Mouse (Mus musculus) G1E (cell line): Measurements from ENCODE around the gene Wnt7b. TPM values are rescaled to one million over a fixed set of nuclear protein-coding genes. Genes with fewer than 3 reads are reported as not detected.

Experiments used
- ATAC-seq: 2 replicates; pipeline ENCODE4 v1.8.0; 2016; ENCODE audit warnings: mild to moderate bottlenecking; ENCODE audit not compliant: insufficient number of reproducible peaks, poor library complexity, low FRiP score, severe bottlenecking; ENCODE audit errors: extremely low read depth
- DNase-seq: peaks from one replicate; pipeline ENCODE4 v3.0.0; 2012; ENCODE audit warnings: low spot score
- H3K27me3 ChIP-seq: 2 replicates; pipeline ENCODE4 v1.6.1; 2012; ENCODE audit warnings: mild to moderate bottlenecking, low read length, inconsistent platforms; ENCODE audit not compliant: insufficient read depth
- H3K36me3 ChIP-seq: replicated peaks from 2 replicates; pipeline ENCODE3; 2012; ENCODE audit warnings: mild to moderate bottlenecking, inconsistent platforms
- H3K4me1 ChIP-seq: 2 replicates; pipeline ENCODE4 v1.6.1; 2012; ENCODE audit warnings: low read depth, low read length, inconsistent platforms, mixed read lengths; ENCODE audit not compliant: insufficient read depth
- H3K4me3 ChIP-seq: 2 replicates; pipeline ENCODE4 v1.5.1; 2012; ENCODE audit warnings: low read depth, mild to moderate bottlenecking, inconsistent platforms, low read length, moderate library complexity, mixed read lengths
- H3K9me3 ChIP-seq: replicated peaks from 2 replicates; pipeline ENCODE4 v1.6.1; 2012; ENCODE audit warnings: inconsistent platforms
- CTCF ChIP-seq: IDR thresholded peaks from 2 replicates; pipeline ENCODE4 v1.5.1; 2012; ENCODE audit warnings: low read depth, low read length, inconsistent platforms, mixed read lengths
- GATA1 ChIP-seq: IDR thresholded peaks from 2 replicates; pipeline ENCODE4 v1.6.1; 2012; ENCODE audit warnings: borderline replicate concordance, low read length, inconsistent platforms, mixed read lengths
- GATA2 ChIP-seq: IDR thresholded peaks from 2 replicates; pipeline ENCODE4 v1.6.1; 2012; ENCODE audit warnings: low read depth, low read length, inconsistent platforms, borderline replicate concordance
- POLR2AphosphoS5 ChIP-seq: IDR thresholded peaks from 2 replicates; pipeline ENCODE4 v1.6.1; 2012; ENCODE audit warnings: low read depth, low read length, inconsistent platforms; ENCODE audit not compliant: insufficient replicate concordance
- TAL1 ChIP-seq: conservative IDR thresholded peaks from 2 replicates; pipeline ENCODE4 v1.6.1; 2012; ENCODE audit warnings: low read depth, low read length, inconsistent platforms, mixed read lengths
- polyA plus RNA-seq: library from polyadenylated mRNA; stranded (reverse); fragments of >175 nt; gene quantifications from 2 replicates; pipeline ENCODE4 v1.2.3, GENCODE M21; 2012
- total RNA-seq, 2 experiments: library from RNA; stranded (forward) in 1 of 2; stranded (reverse) in 1 of 2; fragments of 200-1000 nt in 1 of 2; fragments of >200 nt in 1 of 2; fragmentation: Nextera tagmentation in 1 of 2; gene quantifications; 2 replicates each; pipeline ENCODE4 v1.2.3; 2014 to 2017

Wnt7b gene
- total and polyA plus RNA-seq, 3 experiments: 0.11 TPM; not detected in 2

- TF ChIP-seq GATA2 (no peak), CTCF (no peak), TAL1 (no peak), POLR2AphosphoS5 (no peak), GATA1 (no peak)
- no peak overlapping the region for H3K4me3 ChIP-seq
- H3K9me3 ChIP-seq: no peaks in the 10 kb centered on the region
- H3K27me3 ChIP-seq: peaks cover 3% of the 10 kb centered on the region; the same call in 1 of the 2 replicates
- DNase-seq (no peak), ATAC-seq (no peak)
- H3K36me3 ChIP-seq: no peaks in the 10 kb centered on the region
- H3K4me1 ChIP-seq: no peaks in the 10 kb centered on the region
These were observed 52.4 kb downstream of the Wnt7b start for GRCm38 (mm10) chr15:85529911-85530310.

GRCm38 (mm10) chr15:85524404-85524950, 57.8 kb downstream of the Wnt7b start:
- Histone ChIP-seq H3K27me3 (peaks cover 3% of the 10 kb centered on the region), H3K4me1 (no peaks in the 10 kb centered on the region), H3K4me3 (no peak overlapping the region), H3K36me3 (no peaks in the 10 kb centered on the region), H3K9me3 (no peaks in the 10 kb centered on the region)
- no peak for DNase-seq
- TF ChIP-seq TAL1 (no peak), GATA1 (no peak), POLR2AphosphoS5 (no peak), GATA2 (no peak), CTCF (no peak)
- ATAC-seq: no peak

- ATAC-seq (no peak), DNase-seq (no peak)
- Histone ChIP-seq H3K36me3 (no peaks in the 10 kb centered on the region), H3K4me1 (no peaks in the 10 kb centered on the region), H3K9me3 (no peaks in the 10 kb centered on the region), H3K27me3 (peaks cover 3% of the 10 kb centered on the region), H3K4me3 (no peak overlapping the region)
- TF ChIP-seq CTCF (no peak), TAL1 (no peak), GATA2 (no peak), GATA1 (no peak), POLR2AphosphoS5 (no peak)
These were observed 58.9 kb downstream of the Wnt7b start for GRCm38 (mm10) chr15:85523173-85523991.

- TF ChIP-seq CTCF (no peak), GATA1 (no peak), POLR2AphosphoS5 (no peak), GATA2 (no peak), TAL1 (no peak)
- DNase-seq: no peak
- H3K4me3 ChIP-seq: no peak overlapping the region
- no peaks in the 10 kb centered on the region for H3K9me3 ChIP-seq
- H3K36me3 ChIP-seq: no peaks in the 10 kb centered on the region
- H3K27me3 ChIP-seq: peaks cover under 1% of the 10 kb centered on the region; the same call in 1 of the 2 replicates
- no peaks in the 10 kb centered on the region for H3K4me1 ChIP-seq
- ATAC-seq: no peak
These were observed 62.8 kb downstream of the Wnt7b start for GRCm38 (mm10) chr15:85519438-85519837.

- TF ChIP-seq TAL1 (no peak), POLR2AphosphoS5 (no peak), GATA1 (no peak)
- Histone ChIP-seq H3K9me3 (no peaks in the 10 kb centered on the region), H3K36me3 (no peaks in the 10 kb centered on the region), H3K4me3 (no peak overlapping the region), H3K27me3 (no peaks in the 10 kb centered on the region), H3K4me1 (no peaks in the 10 kb centered on the region)
- DNase-seq (no peak), ATAC-seq (no peak)
These were observed 74.8 kb downstream of the Wnt7b start for GRCm38 (mm10) chr15:85507370-85508014.

- no peak for DNase-seq
- no peaks in the 10 kb centered on the region for H3K27me3 ChIP-seq
- ATAC-seq: no peak
These were observed 75.6 kb downstream of the Wnt7b start for GRCm38 (mm10) chr15:85506680-85507079.

More at GRCm38 (mm10) chr15:85506680-85507079, 75.6 kb downstream of the Wnt7b start:
- no peaks in the 10 kb centered on the region for H3K4me1 ChIP-seq
- TF ChIP-seq GATA2 (no peak), TAL1 (no peak), POLR2AphosphoS5 (no peak), GATA1 (no peak), CTCF (no peak)
- no peaks in the 10 kb centered on the region for H3K9me3 ChIP-seq
- no peaks in the 10 kb centered on the region for H3K36me3 ChIP-seq
- H3K4me3 ChIP-seq: no peak overlapping the region
